Mouse (Mus musculus): ENCODE measurements around the gene Gtf2ird1.

- TF ChIP-seq POLR2A (IDR thresholded peaks at IDR 0.05; ENCODE audit: borderline replicate concordance, low read depth, low read length) (no peak), CTCF (IDR thresholded peaks at IDR 0.05; ENCODE audit: low read depth, low read length) (no peak)
These were observed 26.8 kb upstream of the Gtf2ird1 start for GRCm38 (mm10) chr5:134483291-134483690.

Measured in bone marrow macrophage, adult 2 months (primary cell).